Mouse (Mus musculus) limb, embryonic 10.5 days (tissue): ENCODE results near the gene Gm10057. TPM values are rescaled to one million over a fixed set of nuclear protein-coding genes. Genes with fewer than 3 reads are reported as not detected.
"Not testable (repeated sequence)": the region's sequence is repeated elsewhere in the genome, so short reads cannot be mapped to it uniquely, and the experiment has no call there.

Experiments used
- DNase-seq: peaks from one replicate; pipeline ENCODE4 v3.0.0-alpha.2; 2017; ENCODE audit warnings: low spot score
- H3K27ac ChIP-seq: fragments of 300-500 bp; sonication (generic); 2 replicates; pipeline ENCODE4 v1.5.1; 2016; ENCODE audit warnings: mild to moderate bottlenecking
- H3K27me3 ChIP-seq: fragments of 300-500 bp; sonication (generic); 2 replicates; pipeline ENCODE4 v1.6.1; 2016; ENCODE audit warnings: low read depth, mild to moderate bottlenecking; ENCODE audit not compliant: poor library complexity, severe bottlenecking
- H3K36me3 ChIP-seq: fragments of 300-500 bp; sonication (generic); 2 replicates; pipeline ENCODE4 v1.6.1; 2016; ENCODE audit warnings: mild to moderate bottlenecking, moderate library complexity
- H3K4me1 ChIP-seq: fragments of 300-500 bp; sonication (generic); 2 replicates; pipeline ENCODE4 v1.6.1; 2016
- H3K4me3 ChIP-seq: fragments of 300-500 bp; sonication (generic); 2 replicates; pipeline ENCODE4 v1.5.1; 2016; ENCODE audit warnings: mild to moderate bottlenecking, moderate library complexity
- H3K9me3 ChIP-seq: fragments of 300-500 bp; sonication (generic); replicated peaks from 2 replicates; pipeline ENCODE4 v1.6.1; 2016; ENCODE audit warnings: mild to moderate bottlenecking
- polyA plus RNA-seq: library from polyadenylated mRNA; unstranded; fragments of >200 nt; fragmentation: Nextera tagmentation; extraction: Ambion mirVana; gene quantifications from 2 replicates; pipeline ENCODE4 v1.2.1, GENCODE M21; 2016

The Gm10057 gene
- polyA plus RNA-seq: not detected in 2 replicates

GRCm38 (mm10) chrX:154054939-154055338, at the start of gene Gm10057:
TSS of gene Gm10057 (minus strand) at chrX:154055039.
- H3K4me1 ChIP-seq: not testable (repeated sequence)

DNA sequence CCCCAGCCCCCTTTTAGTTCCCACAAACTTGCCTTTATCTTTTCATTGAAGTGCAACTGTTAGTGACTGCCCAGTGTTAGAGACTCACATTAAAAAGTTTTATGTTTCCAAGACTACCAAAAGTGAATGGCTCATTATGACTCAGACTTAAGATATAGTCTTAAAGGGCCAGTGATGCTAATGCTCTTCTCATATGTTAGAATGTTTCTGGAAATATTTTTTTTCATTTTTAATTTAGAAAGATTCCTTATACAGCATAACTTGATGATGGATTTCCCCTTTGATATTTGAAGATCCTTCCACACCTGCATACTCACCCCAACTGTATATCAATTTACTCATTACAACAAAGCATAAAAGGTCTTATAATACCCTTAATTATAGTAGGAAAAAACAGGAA, 21.1 kb downstream of the Gm10057 start, which contains the start of gene 4921511M17Rik:
4921511M17Rik (minus strand) TSS at position 101 of the 400 bp plus-strand sequence.
- H3K36me3 ChIP-seq, H3K9me3 ChIP-seq, H3K4me1 ChIP-seq, H3K27me3 ChIP-seq, DNase-seq, H3K4me3 ChIP-seq, H3K27ac ChIP-seq: not testable (repeated sequence)

More at GRCm38 (mm10) chrX:154054939-154055338, at the start of gene Gm10057:
- not testable (repeated sequence) for DNase-seq, H3K4me3 ChIP-seq, H3K36me3 ChIP-seq, H3K27ac ChIP-seq, H3K9me3 ChIP-seq, H3K27me3 ChIP-seq

- not testable (repeated sequence) for H3K27ac ChIP-seq
Measured at GRCm38 (mm10) chrX:154012540-154012939, 42.3 kb downstream of the Gm10057 start, which contains the start of gene Samt1. TSS of gene Samt1 (minus strand) at chrX:154012640.

More at GRCm38 (mm10) chrX:154012540-154012939, 42.3 kb downstream of the Gm10057 start, which contains the start of gene Samt1:
- H3K4me3 ChIP-seq, H3K36me3 ChIP-seq, H3K27me3 ChIP-seq, DNase-seq, H3K9me3 ChIP-seq, H3K4me1 ChIP-seq: not testable (repeated sequence)

Other genes with a start within 250 kb of the Gm10057 start
- gene Spin2c, start 222.8 kb downstream of the Gm10057 start, polyA plus RNA-seq: 31.9 and 37.4 TPM in 2 replicates
- not detected in 2 replicates for gene Samt1, start 42.4 kb downstream of the Gm10057 start, polyA plus RNA-seq
- gene 4921511M17Rik, start 21.2 kb downstream of the Gm10057 start, polyA plus RNA-seq: not detected in 2 replicates
- gene Gm15140, start 65.6 kb upstream of the Gm10057 start, polyA plus RNA-seq: not detected in 2 replicates